Mouse (Mus musculus) frontal cortex, postnatal 36 days (tissue): ENCODE data around the gene Akap8l.
A peak's percentile ranks its signal among the peaks of the same experiment; 100 is the strongest.

Source experiments
- DNase-seq, 2 experiments: peaks; one replicate each; pipeline ENCODE4 v3.0.0; 2022; ENCODE audit warnings: low spot score in 2 of 2

The Akap8l gene

DNA sequence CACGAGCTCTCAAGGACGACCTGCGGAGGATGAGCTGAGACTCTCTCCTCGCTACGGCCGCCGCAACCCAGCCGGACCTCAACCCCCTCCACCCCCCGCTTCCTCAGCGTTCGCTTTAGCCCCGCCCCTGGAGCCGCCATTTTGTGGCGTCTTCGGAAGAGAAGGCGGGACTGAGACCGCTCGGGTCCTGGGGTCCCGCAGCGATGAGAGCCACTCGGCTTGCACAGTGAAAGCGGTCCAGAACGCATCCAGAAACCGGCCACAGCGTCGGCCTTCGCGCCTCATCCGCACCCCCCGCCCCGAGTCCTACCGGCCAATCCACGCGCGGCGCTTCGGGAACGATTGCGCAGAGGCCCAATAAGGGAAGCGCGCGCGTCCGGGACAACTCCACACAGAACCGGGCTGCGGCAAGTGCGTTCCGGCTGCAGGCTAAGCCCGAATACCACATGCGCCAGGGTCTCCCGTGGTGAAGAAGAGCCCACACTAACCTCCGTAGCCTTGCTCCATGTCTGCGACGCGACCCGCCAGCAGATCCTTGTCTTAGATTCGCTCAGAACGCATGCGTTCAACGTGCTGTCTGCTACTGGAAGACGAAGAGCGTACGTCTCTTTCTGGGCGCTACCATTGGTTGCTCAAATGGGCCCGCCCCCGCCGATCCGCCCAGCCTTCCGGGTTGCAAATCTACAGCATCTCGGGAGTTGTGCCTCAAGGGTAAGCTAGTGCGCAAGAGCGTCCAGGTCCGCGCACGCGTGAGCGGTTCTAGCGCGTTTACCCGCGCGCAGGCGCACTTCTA lies 29.6 kb downstream of the Akap8l start, which contains the start of gene Akap8:
Akap8 (minus strand) TSS at position 642 of the 793 bp plus-strand sequence.
- DNase-seq, result peak; percentile 98 to 99

- DNase-seq, result no peak
These were observed 30.5 kb downstream of the Akap8l start for GRCm38 (mm10) chr17:32319950-32320349.

DNA sequence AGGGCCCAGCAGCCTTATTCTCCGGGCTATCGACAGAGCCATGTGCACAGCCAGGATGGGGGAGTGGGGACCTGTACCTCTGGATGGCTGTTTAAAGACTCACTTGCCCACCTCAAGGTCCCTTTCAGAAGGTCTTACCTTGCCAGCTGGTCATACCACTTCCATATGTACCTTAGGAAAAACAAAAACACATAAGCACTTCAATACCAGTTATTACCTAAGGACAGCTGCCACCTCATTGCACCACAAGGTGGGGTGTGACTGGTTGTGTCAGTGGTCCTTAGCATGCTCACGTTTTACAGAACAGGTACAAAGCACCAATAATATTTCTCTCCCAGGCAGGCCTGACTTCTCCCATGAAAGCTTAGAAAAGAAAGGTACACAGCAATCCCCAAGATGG lies 32.7 kb downstream of the Akap8l start:
- no peak for DNase-seq

DNA sequence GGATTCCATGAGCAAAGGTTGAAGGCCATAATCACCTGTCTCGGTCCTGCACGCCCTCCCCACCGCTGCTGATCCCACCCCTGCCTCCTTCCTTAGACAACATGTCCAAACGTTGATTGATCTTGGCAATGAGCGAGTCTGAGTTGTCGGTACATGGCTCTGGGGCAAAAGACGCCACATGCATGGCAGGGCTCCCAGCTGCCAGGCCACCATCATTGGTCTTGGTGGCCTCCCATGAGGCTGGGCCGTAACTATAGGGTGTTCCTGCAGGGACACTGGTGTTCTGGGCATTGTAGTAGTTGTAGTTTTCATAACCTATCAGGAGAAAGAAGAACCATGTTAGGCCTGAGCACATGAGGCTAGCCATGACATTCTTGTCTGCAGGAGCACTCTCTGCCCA lies 33.4 kb downstream of the Akap8l start:
- no peak for DNase-seq

GRCm38 (mm10) chr17:32315560-32315959 lies 34.8 kb downstream of the Akap8l start:
- DNase-seq, result no peak

GRCm38 (mm10) chr17:32313892-32314291 lies 36.5 kb downstream of the Akap8l start:
- DNase-seq, result no peak

DNA sequence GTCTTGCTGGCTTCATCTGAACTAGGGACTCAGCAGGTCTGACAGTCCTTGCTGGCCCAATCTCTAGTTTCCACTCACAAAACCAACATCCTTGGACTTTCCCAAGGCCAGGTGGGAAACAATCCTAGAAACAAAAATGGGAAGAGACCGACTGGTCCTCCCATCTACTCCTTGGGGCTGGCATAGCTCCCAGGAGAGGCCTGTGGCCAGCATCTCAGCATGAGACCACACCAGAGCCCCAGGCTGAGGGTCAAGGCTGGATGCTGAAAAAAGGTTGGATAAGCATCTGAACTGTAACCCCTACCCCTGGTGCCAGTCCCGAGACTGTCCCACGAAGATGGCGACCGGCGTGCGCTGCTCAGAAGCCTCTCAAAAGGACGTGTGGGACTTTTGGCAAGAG lies 37.6 kb downstream of the Akap8l start:
- DNase-seq, result no peak

DNA sequence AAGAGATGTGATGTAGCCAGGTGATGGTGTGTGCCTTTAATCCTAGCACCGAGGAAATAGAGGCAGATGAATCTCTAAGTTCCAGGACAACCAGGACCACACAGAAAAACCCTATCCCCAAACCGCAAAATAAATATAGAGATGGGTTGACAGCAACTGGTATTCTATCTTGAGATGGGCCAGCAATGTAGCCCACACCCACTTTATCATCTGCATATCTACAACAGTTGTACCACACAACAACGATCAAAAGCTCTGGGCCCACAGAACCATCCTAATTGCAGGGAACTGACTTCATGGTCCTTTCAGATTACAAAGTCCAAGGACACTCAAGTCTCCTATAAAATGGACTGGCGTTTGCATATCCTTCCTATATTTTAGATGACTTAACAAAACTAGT lies 42.4 kb downstream of the Akap8l start:
- DNase-seq, result no peak

- DNase-seq, result no peak
These were observed 52.3 kb downstream of the Akap8l start for GRCm38 (mm10) chr17:32298125-32298524.

DNA sequence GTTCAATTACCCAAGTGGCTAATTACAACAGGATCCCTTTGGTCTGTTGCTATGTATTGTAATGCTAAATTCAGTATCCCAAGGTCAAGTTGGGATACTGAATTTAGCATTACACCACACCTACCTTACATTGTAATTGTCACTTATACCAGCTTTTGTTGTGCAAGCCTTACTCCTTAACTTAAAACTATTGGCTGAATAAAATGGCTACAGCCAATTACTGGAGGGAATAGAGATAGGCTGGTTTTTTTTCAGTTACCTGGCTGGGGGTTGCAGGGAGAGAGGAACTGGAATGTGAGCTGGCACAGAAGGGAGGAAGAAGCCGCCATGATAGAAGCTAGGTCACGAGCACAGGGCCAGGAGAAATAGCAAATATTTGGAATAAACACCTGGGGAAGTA lies 54.5 kb downstream of the Akap8l start:
- DNase-seq, result no peak

DNA sequence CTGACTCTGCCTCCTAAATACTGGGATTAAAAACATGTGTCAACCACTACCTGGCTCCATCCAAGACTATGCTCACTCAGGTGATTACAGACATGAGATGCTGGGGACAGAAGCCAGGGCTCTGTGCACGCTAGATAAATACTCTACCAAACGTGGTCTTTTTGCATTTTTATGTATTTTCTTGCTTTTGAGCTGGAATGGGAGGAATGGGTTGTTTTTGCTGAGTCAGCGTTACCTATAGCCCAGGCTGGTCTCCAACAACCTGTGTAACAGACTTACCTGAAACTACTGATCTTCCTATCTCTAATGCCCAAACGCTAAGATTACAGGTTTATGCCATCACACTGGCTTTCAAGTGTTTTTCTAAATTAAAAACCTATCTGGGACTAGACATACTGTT lies 55.2 kb downstream of the Akap8l start:
- DNase-seq, result no peak

DNA sequence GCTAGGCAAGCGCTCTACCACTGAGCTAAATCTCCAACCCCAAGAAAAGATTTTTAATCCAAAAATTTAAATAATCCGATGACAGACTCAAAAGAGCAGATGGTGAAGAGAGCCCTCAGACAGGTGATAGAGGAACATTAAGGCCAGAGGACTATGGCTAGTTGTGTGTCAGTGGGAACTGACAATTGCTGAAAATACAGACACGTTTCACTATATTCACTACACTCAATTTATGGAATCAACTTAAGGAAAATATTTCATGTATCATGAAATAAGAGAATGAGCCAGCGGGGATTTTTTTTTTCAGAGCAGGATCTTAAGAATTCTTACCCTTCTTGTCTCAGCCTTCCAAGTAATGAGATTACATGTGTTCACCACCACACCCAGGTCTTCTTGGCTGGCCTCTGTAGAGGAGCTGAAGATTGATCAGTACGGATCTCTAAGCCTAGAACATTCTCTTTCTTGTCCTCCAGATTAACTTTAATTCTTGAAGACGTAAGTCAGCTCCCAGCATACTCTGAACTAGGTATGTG lies 65.2 kb downstream of the Akap8l start:
- no peak for DNase-seq

GRCm38 (mm10) chr17:32284262-32285137 lies 65.9 kb downstream of the Akap8l start, which contains the start of gene Brd4:
Gene Brd4, minus strand, starts transcription at chr17:32284722.
- DNase-seq, result peak; percentile 93 to 94

DNA sequence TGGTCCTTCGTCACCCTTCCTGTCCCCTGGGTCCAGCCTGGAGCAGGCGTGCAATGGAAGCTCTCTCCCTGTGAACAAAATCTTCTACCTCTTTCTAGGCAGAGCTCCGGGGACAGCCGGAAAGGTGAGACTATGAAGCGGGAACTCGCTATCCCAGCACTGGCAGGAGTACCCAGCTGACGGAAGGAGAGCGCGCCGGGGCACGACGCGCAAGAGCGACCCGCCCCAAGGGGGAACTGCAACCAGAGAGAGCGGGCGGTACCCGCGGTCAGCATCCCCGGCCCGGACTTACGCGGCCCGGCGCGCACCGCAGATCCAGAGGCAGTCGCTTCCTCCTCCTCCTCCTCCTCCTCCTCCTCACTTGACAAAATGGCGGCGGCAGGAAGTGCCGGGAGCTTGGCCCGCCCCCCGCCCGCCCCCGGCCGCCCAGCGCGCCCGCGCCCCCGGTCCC lies 66.6 kb downstream of the Akap8l start:
- DNase-seq, result peak; percentile 40 to 49

DNA sequence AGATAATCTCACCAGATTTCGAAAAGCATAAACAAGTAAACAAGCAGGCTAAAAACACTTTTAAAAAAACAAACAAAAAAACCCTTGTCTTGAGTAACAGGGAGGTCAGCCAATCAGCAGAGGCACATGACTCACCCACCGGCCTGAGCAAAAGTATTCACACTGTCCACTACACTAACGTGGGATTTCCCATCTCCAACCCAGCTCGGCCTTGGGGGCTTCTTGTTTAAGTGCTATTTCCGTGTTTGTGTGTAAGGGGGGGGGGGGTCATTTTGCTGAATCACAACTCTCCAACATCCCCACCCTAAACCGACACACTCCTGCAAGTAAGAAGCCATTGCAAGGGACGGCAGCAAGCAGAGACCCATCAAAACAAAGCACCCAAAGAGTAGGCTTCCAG lies 67.1 kb downstream of the Akap8l start:
- DNase-seq, result no peak

DNA sequence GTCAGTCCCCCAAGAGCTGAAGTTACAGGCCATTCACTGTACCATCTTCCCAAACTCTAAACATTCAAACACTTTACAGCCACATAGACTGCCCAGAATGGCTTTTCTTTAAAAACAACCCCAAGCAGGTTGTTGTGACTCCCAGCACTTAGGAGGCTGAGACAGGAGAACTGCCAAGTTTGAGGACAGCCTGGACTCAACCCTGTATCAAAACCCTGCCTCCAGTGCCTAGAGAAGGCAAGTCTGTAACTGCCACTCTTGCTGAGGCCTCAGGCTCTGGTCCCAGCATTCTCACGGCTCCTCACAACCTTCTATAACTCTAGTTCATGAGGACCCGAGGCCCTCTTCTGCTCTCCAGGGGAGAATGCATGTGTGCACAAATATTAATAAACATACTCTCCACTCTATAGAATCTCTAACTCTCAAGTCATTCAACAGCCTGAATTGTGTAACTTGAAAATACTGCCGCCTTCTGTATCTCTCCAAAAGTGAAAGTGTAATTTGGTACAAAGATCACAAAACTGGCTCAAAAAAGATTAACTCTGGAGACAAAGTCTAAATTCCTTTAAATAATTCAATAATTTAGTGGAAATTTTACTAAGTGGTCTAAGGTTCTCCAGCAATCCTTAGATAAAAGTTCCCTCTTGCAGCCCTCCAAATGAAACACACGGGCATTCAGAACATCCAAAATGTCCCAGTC lies 68.6 kb downstream of the Akap8l start:
- DNase-seq, result no peak

DNA sequence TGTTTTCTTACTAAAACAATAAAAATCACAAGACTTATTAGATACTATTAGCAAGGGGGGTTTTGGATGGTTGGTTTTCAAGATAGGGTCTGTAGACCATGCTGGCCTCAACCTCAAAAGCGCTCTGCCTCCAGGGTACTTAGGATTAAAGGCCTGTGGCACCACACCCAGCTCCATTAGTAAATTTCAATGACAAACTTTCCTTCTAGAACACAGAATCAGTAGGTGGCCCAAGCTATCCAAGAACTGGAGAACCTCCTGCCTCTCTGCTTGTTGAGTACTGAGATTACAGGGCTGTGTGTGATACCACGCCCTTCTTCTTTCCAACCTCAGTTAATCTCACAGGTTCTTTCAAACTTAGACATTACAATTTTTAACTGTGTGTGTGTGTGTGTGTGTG lies 69.3 kb downstream of the Akap8l start:
- no peak for DNase-seq

GRCm38 (mm10) chr17:32280575-32280974 lies 69.8 kb downstream of the Akap8l start:
- no peak for DNase-seq

- DNase-seq, result no peak
These were observed 73.2 kb downstream of the Akap8l start for GRCm38 (mm10) chr17:32277201-32277600.

DNA sequence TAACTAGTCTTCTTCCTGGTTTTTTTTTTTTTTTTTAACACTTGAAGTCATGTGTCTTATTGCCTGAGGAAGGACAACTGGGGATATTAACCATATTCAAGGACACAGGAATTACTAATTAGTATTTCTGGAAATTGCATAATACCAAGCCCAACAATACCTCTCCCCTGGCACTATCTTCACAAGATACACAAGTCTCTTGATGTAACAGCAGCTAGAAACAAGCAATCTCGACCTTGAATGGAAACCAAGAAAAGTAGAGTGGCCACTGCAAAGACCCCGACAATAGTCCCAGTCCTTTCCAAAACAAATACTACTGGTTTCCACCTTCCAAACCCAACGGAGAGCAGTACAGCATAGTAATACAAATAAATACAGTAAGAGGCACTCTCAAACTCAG lies 74.8 kb downstream of the Akap8l start:
- no peak for DNase-seq
